Mouse (Mus musculus): Measurements from ENCODE around the gene Pitpnc1.

Gene Pitpnc1

GRCm38 (mm10) chr11:107332905-107333304 is 137.6 kb downstream of the Pitpnc1 start:
- DNase-seq (ENCODE audit: low read depth, low spot score), result peak; percentile 77

GRCm38 (mm10) chr11:107332332-107332731 is 138.2 kb downstream of the Pitpnc1 start:
- no peak for DNase-seq (ENCODE audit: low read depth, low spot score)

GRCm38 (mm10) chr11:107331425-107331824 is 139.1 kb downstream of the Pitpnc1 start:
- DNase-seq (ENCODE audit: low read depth, low spot score), result no peak

GRCm38 (mm10) chr11:107327326-107327725 is 143.2 kb downstream of the Pitpnc1 start:
- no peak for DNase-seq (ENCODE audit: low read depth, low spot score)

- no peak for DNase-seq (ENCODE audit: low read depth, low spot score)
Observed at GRCm38 (mm10) chr11:107325739-107326725, 144.5 kb downstream of the Pitpnc1 start.

- DNase-seq (ENCODE audit: low read depth, low spot score), result no peak
Observed at GRCm38 (mm10) chr11:107325226-107325625, 145.3 kb downstream of the Pitpnc1 start.

- no peak for DNase-seq (ENCODE audit: low read depth, low spot score)
Observed at GRCm38 (mm10) chr11:107323173-107323572, 147.3 kb downstream of the Pitpnc1 start.

GRCm38 (mm10) chr11:107322226-107322625 is 148.3 kb downstream of the Pitpnc1 start:
- DNase-seq (ENCODE audit: low read depth, low spot score), result peak; percentile 44

- DNase-seq (ENCODE audit: low read depth, low spot score), result peak; percentile 64
Observed at GRCm38 (mm10) chr11:107321819-107322218, 148.7 kb downstream of the Pitpnc1 start.

- DNase-seq (ENCODE audit: low read depth, low spot score), result peak; percentile 82
Observed at GRCm38 (mm10) chr11:107319861-107320260, 150.6 kb downstream of the Pitpnc1 start.

- no peak for DNase-seq (ENCODE audit: low read depth, low spot score)
Observed at GRCm38 (mm10) chr11:107317653-107318281, 152.7 kb downstream of the Pitpnc1 start.

- no peak for DNase-seq (ENCODE audit: low read depth, low spot score)
Observed at GRCm38 (mm10) chr11:107315475-107315874, 155.0 kb downstream of the Pitpnc1 start.

- DNase-seq (ENCODE audit: low read depth, low spot score), result peak; percentile 87
Observed at GRCm38 (mm10) chr11:107310338-107311121, 160.0 kb downstream of the Pitpnc1 start.

GRCm38 (mm10) chr11:107306170-107306569 is 164.3 kb downstream of the Pitpnc1 start:
- DNase-seq (ENCODE audit: low read depth, low spot score), result no peak

- no peak for DNase-seq (ENCODE audit: low read depth, low spot score)
Observed at GRCm38 (mm10) chr11:107302141-107302540, 168.4 kb downstream of the Pitpnc1 start.

- DNase-seq (ENCODE audit: low read depth, low spot score), result peak; percentile 46
Observed at GRCm38 (mm10) chr11:107300235-107300634, 170.3 kb downstream of the Pitpnc1 start.

GRCm38 (mm10) chr11:107299511-107300120 is 170.9 kb downstream of the Pitpnc1 start:
- no peak for DNase-seq (ENCODE audit: low read depth, low spot score)

GRCm38 (mm10) chr11:107296176-107296575 is 174.3 kb downstream of the Pitpnc1 start:
- DNase-seq (ENCODE audit: low read depth, low spot score), result no peak

- DNase-seq (ENCODE audit: low read depth, low spot score), result no peak
Observed at GRCm38 (mm10) chr11:107292036-107292435, 178.5 kb downstream of the Pitpnc1 start.

GRCm38 (mm10) chr11:107288186-107288563 is 182.3 kb downstream of the Pitpnc1 start:
- DNase-seq (ENCODE audit: low read depth, low spot score), result no peak

All from ES-CJ7 (cell line).